Mouse (Mus musculus): Measurements from ENCODE around the gene Mmp25.

DNA sequence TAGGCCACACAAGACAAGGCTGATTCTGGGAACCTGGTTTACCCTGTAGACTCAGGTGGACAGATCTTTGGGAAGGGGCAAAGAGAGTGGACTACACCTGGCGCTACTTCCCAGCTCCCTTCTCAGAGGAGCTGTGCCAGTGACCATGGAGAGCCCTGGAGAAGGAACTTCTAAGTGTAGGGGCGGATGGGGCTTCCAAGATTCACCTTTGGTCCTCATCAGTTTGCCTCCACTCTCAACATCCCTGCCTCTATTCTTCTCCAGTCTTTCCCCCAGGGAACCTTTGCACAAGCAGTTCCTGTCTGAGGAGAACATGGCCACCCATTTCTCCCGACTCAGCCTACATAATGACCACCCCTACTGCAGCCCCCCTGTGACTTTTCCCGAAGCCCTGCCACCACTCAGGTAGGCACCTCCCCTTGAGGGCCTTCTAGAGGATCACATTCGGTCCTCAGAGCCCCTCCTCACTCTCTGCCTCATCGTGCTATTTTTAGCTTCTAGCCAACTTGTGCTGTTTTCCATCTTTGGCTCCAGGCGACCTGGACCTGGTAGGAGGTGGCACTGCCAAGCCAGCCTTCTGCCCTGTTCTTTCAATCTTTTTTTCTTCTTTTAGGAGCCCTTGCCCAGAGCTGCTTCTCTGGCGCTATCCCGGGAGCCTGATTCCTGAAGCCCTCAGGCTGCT, 29.3 kb upstream of the Mmp25 start:
- no peak for TF ChIP-seq CTCF (IDR thresholded peaks at IDR 0.05; ENCODE audit: low read depth)
- no peak for TF ChIP-seq EP300 (IDR thresholded peaks at IDR 0.05; ENCODE audit: low read depth)

Measured in liver, embryonic 14.5 days (tissue).